Mouse (Mus musculus) megakaryocyte-erythroid progenitor cell, adult 5 weeks (primary cell): Measurements from ENCODE around the gene Gm20821. TPM values are rescaled to one million over a fixed set of nuclear protein-coding genes. Genes with fewer than 3 reads are reported as not detected.

ENCODE experiments used
- polyA plus RNA-seq: library from polyadenylated mRNA; stranded (reverse); fragments of >175 nt; gene quantifications from 2 replicates; pipeline ENCODE4 v1.2.3, GENCODE M21; 2012

The Gm20821 gene
- polyA plus RNA-seq: not detected in 2 replicates

DNA sequence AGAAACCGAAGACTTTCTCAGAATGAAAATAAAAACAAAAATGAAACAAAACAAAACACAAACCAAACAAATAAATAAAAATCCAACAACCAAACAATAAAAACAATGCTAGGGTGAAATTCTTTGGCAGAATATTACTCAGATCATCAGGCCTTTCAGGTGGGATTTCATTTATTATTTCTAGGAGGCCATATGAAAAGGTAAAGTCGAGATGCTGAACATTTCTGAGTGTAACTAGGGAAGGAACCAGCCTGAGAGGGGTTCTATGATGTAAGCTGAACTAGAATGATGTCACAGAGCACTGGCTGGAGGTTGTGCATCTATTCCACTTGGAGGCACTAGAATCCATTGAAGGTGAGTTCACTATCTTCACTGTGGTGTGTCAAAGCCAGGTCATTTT lies at the start of gene Gm20821:
Gene Gm20821, plus strand, starts transcription at position 301 of the 400 bp plus-strand sequence.

